ENCODE assay signal across 25 mouse cellular contexts in genomic region chr8:127280299-127280974, GRCm38 (mm10).
DNase-seq lines count a peak whose midpoint lies in the region; ATAC-seq and TF ChIP-seq lines count a peak whose summit lies in the region.
"Had no signal": no experiment of that assay in that cellular context is flagged by ENCODE, and none has a peak within 500 bp of the region (broad histone marks: within the 10 kb centered on the region; RNA-seq: fewer than 3 reads in every experiment).

No protein-coding gene starts in this region.

- DNase-seq in forebrain, embryonic 11.5 days (ENCODE audit: low spot score), result no peak
- no peak for DNase-seq in forebrain, postnatal 0 days
- no peak for DNase-seq in hindbrain, postnatal 0 days (ENCODE audit: low spot score)
- DNase-seq in neural tube, embryonic 10.5 days (ENCODE audit: extremely low spot score, low spot score), result no peak
- DNase-seq in right cerebral cortex, adult 2 months (ENCODE audit: low spot score in 2 of 2), result no peak
- no peak for DNase-seq in spleen, postnatal 36 days (ENCODE audit: low spot score in 2 of 2)
- DNase-seq: adrenal gland, adult 2 months; adrenal gland, postnatal 36 days; cerebellum, adult 2 months; cerebellum, postnatal 14 days; kidney, adult 8-10 months; kidney, postnatal 4 days had no signal

- WGBS in forebrain, embryonic 11.5 days, result 82% methylated on average over 7 of the region's 7 CpGs
- 66% methylated on average over 7 of the region's 7 CpGs for WGBS in forebrain, postnatal 0 days
- 82% methylated on average over 7 of the region's 7 CpGs for WGBS in hindbrain, embryonic 13.5 days
- 84% methylated on average over 7 of the region's 7 CpGs for WGBS in hindbrain, postnatal 0 days
- WGBS in neural tube, embryonic 13.5 days, result 65% methylated on average over 7 of the region's 7 CpGs

- H3K9ac ChIP-seq in forebrain, embryonic 11.5 days (ENCODE audit: low read length), result no peak overlapping the region
- no peak overlapping the region for H3K9ac ChIP-seq in forebrain, postnatal 0 days
- no peak overlapping the region for H3K9ac ChIP-seq in hindbrain, embryonic 13.5 days
- H3K9ac ChIP-seq in hindbrain, postnatal 0 days (replicated peaks; ENCODE audit: low read length), result no peak overlapping the region
- peak overlapping the region; percentile 41; the same call in 1 of the 2 replicates for H3K9ac ChIP-seq in neural tube, embryonic 13.5 days
- H3K9ac ChIP-seq: embryonic facial prominence, embryonic 15.5 days; heart, embryonic 15.5 days; hindbrain, embryonic 15.5 days; intestine, embryonic 15.5 days; limb, embryonic 13.5 days; lung, embryonic 15.5 days had no signal

- no peaks in the 10 kb centered on the region for H3K27me3 ChIP-seq in forebrain, embryonic 11.5 days (ENCODE audit: control insufficient read depth, insufficient read depth, low read length)
- no peaks in the 10 kb centered on the region for H3K27me3 ChIP-seq in forebrain, postnatal 0 days (ENCODE audit: insufficient read depth, low read length)
- H3K27me3 ChIP-seq in hindbrain, embryonic 13.5 days, result no peaks in the 10 kb centered on the region
- H3K27me3 ChIP-seq in hindbrain, postnatal 0 days (ENCODE audit: insufficient read depth, low read length), result no peaks in the 10 kb centered on the region
- H3K27me3 ChIP-seq in neural tube, embryonic 13.5 days, result no peaks in the 10 kb centered on the region
- H3K27me3 ChIP-seq: CH12.LX; embryonic facial prominence, embryonic 15.5 days; heart, embryonic 15.5 days; hindbrain, embryonic 15.5 days; intestine, embryonic 15.5 days; limb, embryonic 13.5 days; lung, embryonic 15.5 days had no signal

- H3K36me3 ChIP-seq in forebrain, embryonic 11.5 days (ENCODE audit: control insufficient read depth, insufficient read depth, low read length), result no peaks in the 10 kb centered on the region
- H3K36me3 ChIP-seq in forebrain, postnatal 0 days (ENCODE audit: insufficient read depth), result no peaks in the 10 kb centered on the region
- H3K36me3 ChIP-seq in hindbrain, embryonic 13.5 days, result no peaks in the 10 kb centered on the region
- no peaks in the 10 kb centered on the region for H3K36me3 ChIP-seq in hindbrain, postnatal 0 days (ENCODE audit: insufficient read depth, low read length)
- no peaks in the 10 kb centered on the region for H3K36me3 ChIP-seq in neural tube, embryonic 13.5 days
- H3K36me3 ChIP-seq: embryonic facial prominence, embryonic 15.5 days; hindbrain, embryonic 15.5 days; intestine, embryonic 15.5 days; lung, embryonic 15.5 days had no signal

- H3K4me1 ChIP-seq in forebrain, embryonic 11.5 days (replicated peaks; ENCODE audit: control insufficient read depth, insufficient read depth, low read length), result no peaks in the 10 kb centered on the region
- H3K4me1 ChIP-seq in forebrain, postnatal 0 days (ENCODE audit: insufficient read depth), result no peaks in the 10 kb centered on the region
- H3K4me1 ChIP-seq in hindbrain, embryonic 13.5 days (replicated peaks), result peaks cover 23% of the 10 kb centered on the region
- H3K4me1 ChIP-seq in hindbrain, postnatal 0 days (ENCODE audit: insufficient read depth, low read length), result no peaks in the 10 kb centered on the region
- peaks cover 32% of the 10 kb centered on the region for H3K4me1 ChIP-seq in neural tube, embryonic 13.5 days (replicated peaks)
- H3K4me1 ChIP-seq: embryonic facial prominence, embryonic 10.5 days; embryonic facial prominence, embryonic 15.5 days; intestine, embryonic 15.5 days; limb, embryonic 13.5 days; lung, embryonic 15.5 days had no signal

- 0 out of 2 replicates have a peak, but pooled peaks have one; percentile 18 for ATAC-seq in forebrain, embryonic 11.5 days (replicated peaks; ENCODE audit: low FRiP score)
- ATAC-seq in forebrain, postnatal 0 days, result no peak
- no peak for ATAC-seq in hindbrain, embryonic 13.5 days (ENCODE audit: low FRiP score)
- no peak for ATAC-seq in hindbrain, postnatal 0 days
- ATAC-seq in neural tube, embryonic 13.5 days (ENCODE audit: low read depth), result no peak
- ATAC-seq: activated CD4-positive, CD25-positive, alpha-beta regulatory T cell, adult 4 months; intestine, embryonic 15.5 days had no signal

- no peak overlapping the region for H3K4me3 ChIP-seq in forebrain, embryonic 11.5 days (ENCODE audit: low read depth, low read length)
- no peak overlapping the region for H3K4me3 ChIP-seq in forebrain, postnatal 0 days (ENCODE audit: low read depth, low read length)
- no peak overlapping the region for H3K4me3 ChIP-seq in hindbrain, embryonic 13.5 days
- H3K4me3 ChIP-seq in hindbrain, postnatal 0 days (ENCODE audit: low read length), result no peak overlapping the region
- H3K4me3 ChIP-seq in neural tube, embryonic 13.5 days, result no peak overlapping the region
- H3K4me3 ChIP-seq: embryonic facial prominence, embryonic 10.5 days; embryonic facial prominence, embryonic 15.5 days; heart, embryonic 15.5 days; hindbrain, embryonic 15.5 days; intestine, embryonic 15.5 days; limb, embryonic 13.5 days; lung, embryonic 15.5 days had no signal

- peak overlapping the region; percentile 59; the same call in 1 of the 2 replicates for H3K27ac ChIP-seq in forebrain, embryonic 11.5 days (ENCODE audit: low read depth, low read length)
- H3K27ac ChIP-seq in forebrain, postnatal 0 days (ENCODE audit: low read depth, low read length), result no peak overlapping the region
- peak overlapping the region; percentile 70 for H3K27ac ChIP-seq in hindbrain, embryonic 13.5 days
- H3K27ac ChIP-seq in hindbrain, postnatal 0 days, result no peak overlapping the region
- peak overlapping the region; percentile 73 for H3K27ac ChIP-seq in neural tube, embryonic 13.5 days (replicated peaks)
- H3K27ac ChIP-seq: embryonic facial prominence, embryonic 10.5 days; embryonic facial prominence, embryonic 15.5 days; heart, embryonic 15.5 days; hindbrain, embryonic 15.5 days; intestine, embryonic 15.5 days; kidney, postnatal 0 days; limb, embryonic 13.5 days; lung, embryonic 15.5 days had no signal

- no peak for TF ChIP-seq CTCF in forebrain, postnatal 0 days (IDR thresholded peaks at IDR 0.05; ENCODE audit: low read depth)
- TF ChIP-seq CTCF in hindbrain, postnatal 0 days (IDR thresholded peaks at IDR 0.05; ENCODE audit: low read depth), result no peak

- H3K9me3 ChIP-seq in forebrain, embryonic 11.5 days (ENCODE audit: control insufficient read depth, low read length), result no peaks in the 10 kb centered on the region
- H3K9me3 ChIP-seq in forebrain, postnatal 0 days (ENCODE audit: low read length), result no peaks in the 10 kb centered on the region
- H3K9me3 ChIP-seq in hindbrain, embryonic 13.5 days, result no peaks in the 10 kb centered on the region
- H3K9me3 ChIP-seq in hindbrain, postnatal 0 days (ENCODE audit: low read length), result no peaks in the 10 kb centered on the region
- no peaks in the 10 kb centered on the region for H3K9me3 ChIP-seq in neural tube, embryonic 13.5 days
- H3K9me3 ChIP-seq: embryonic facial prominence, embryonic 10.5 days; embryonic facial prominence, embryonic 15.5 days; heart, embryonic 15.5 days; hindbrain, embryonic 15.5 days; intestine, embryonic 15.5 days; lung, embryonic 15.5 days had no signal

- H3K4me2 ChIP-seq in forebrain, embryonic 11.5 days (ENCODE audit: low read depth, low read length, severe bottlenecking), result no peak overlapping the region
- H3K4me2 ChIP-seq in forebrain, postnatal 0 days (ENCODE audit: low read depth), result no peak overlapping the region
- no peak overlapping the region for H3K4me2 ChIP-seq in hindbrain, embryonic 13.5 days
- H3K4me2 ChIP-seq in hindbrain, postnatal 0 days (ENCODE audit: low read depth, low read length), result no peak overlapping the region
- H3K4me2 ChIP-seq in neural tube, embryonic 13.5 days, result no peak overlapping the region
- H3K4me2 ChIP-seq: embryonic facial prominence, embryonic 15.5 days; heart, embryonic 15.5 days; hindbrain, embryonic 15.5 days; intestine, embryonic 15.5 days; limb, embryonic 13.5 days; liver, embryonic 11.5 days; lung, embryonic 15.5 days had no signal

Comparison
In these comparisons a context has a peak if more than half of its experiments do, and no peak if none do; other contexts are left out.
1. H3K27ac ChIP-seq: peak in forebrain, embryonic 11.5 days (single experiment), hindbrain, embryonic 13.5 days (single experiment) and neural tube, embryonic 13.5 days (single experiment); none in forebrain, postnatal 0 days (single experiment) and hindbrain, postnatal 0 days (single experiment).